Mouse (Mus musculus) induced T-regulatory cell, adult 2 months (primary cell): Measurements from ENCODE around the gene Pmm1.
A peak's percentile ranks its signal among the peaks of the same experiment; 100 is the strongest.
"Not testable (repeated sequence)": the region's sequence is repeated elsewhere in the genome, so short reads cannot be mapped to it uniquely, and the experiment has no call there.

Source experiments
- DNase-seq: peaks from one replicate; pipeline ENCODE4 v3.0.0-alpha.2; 2012; ENCODE audit warnings: low read depth

Pmm1 gene

DNA sequence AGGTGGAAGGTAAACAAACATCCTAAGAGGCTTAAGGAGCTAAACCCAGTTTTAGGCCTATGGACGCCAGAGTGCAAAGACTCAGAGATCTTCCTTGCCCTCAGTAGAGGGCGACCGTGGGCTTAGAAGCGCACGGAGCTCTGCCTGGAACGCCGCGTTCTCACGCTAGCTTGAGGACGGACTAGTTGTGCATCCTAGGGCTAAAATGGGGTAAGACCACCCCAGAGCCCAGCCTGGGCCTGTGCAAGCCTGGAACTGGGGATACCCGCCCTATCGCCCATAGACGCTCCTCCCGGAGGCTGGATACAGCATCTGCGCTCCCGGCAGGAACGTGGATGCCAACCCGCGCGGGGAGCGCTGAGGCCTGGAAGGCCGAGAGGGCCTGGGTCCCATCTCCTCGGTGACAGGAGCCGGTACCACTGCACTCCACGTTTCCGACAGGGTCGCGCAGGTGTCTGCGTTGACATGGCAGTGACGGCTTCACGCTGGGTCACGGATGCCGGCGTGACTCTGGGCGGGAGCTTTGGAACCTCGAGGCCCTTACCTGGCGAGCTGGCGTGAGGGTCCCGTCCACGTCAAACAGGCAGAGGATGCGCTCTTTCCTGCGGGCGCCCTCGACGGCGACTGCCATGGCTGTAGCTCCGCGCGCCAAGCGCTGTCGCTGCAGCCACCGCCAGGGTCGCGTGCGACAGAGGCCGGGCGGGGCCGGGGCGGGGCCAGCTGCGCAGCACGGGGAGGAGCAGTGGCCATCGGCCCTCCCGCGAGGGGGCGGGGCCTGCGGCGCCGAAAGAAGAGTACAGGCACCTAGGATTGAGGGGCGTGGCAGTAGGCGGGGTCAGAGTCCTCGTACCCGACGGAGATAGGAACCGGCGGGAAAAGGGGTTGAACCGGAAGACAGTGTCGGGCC is at the start of gene Pmm1:
Gene Pmm1, minus strand, starts transcription at position 760 of the 907 bp plus-strand sequence.
- DNase-seq, result peak; percentile 99

GRCm38 (mm10) chr15:82004257-82004656 is 43.5 kb upstream of the Pmm1 start:
- no peak for DNase-seq

DNA sequence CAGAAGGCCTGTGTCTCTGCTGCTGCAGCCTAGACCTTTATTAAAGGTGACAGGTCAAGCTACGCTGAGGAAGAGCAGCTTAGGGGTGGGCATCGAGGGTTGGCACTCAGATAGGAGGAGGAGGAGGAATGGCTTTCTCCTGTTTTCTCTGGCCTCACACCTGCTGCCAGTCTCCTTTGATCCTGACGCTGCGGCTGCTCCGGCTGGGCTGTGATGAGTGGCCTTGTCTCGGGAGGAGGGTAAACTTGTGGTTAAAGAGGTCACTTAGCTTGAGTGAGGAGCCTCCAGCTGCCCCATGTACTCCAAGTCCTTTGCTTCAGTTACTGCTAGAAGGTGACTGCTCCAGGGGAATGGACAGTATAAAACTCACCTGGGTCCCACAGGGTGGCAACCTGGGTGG is 33.3 kb upstream of the Pmm1 start:
- DNase-seq, result no peak

DNA sequence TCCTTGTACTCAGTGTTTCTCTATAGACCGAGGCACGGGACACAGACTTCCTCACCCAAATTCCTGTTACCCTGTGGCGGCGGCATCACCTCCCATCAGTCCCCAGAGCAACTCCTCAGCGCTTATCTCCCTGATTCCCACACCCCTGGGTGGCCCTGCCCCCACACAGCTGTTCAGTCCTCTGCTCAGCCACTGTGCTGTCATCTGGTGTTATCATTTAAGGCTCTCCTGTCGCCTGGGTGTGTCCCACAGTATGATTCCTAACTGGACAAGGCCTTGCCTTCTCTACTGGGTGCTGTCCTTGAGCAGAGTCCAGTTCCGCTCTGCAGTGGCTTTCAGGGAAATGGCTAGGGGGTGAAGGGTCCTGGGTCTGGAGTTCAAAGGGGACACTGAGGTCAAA is 29.8 kb upstream of the Pmm1 start:
- DNase-seq, result no peak

- peak; percentile 91 for DNase-seq
Measured at GRCm38 (mm10) chr15:81989371-81990062, 28.8 kb upstream of the Pmm1 start.

- no peak for DNase-seq
Measured at GRCm38 (mm10) chr15:81987646-81988045, 26.9 kb upstream of the Pmm1 start, which contains the start of gene Xrcc6. Xrcc6 (plus strand) TSS chr15:81987835.

GRCm38 (mm10) chr15:81985267-81986161 is 24.8 kb upstream of the Pmm1 start:
- no peak for DNase-seq

DNA sequence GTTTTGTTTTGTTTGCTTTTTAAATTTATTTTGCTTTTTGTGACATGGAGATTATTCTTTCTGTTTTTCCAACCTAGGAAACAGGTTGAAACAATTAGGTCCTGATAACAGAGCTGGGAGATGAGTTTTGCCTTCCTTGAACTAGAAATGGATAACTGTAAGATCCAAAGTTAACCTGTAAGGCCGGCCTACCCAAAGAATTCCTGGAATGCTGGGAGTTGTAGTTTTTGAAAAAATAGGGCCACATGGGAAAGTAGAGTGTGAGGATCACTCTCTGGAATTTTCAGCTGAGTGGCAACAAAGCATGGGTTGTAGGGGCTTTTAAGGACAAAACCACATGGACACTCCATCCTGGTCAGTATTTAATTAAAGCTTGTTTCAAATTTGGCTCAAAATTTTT is 21.4 kb upstream of the Pmm1 start:
- DNase-seq, result no peak

- DNase-seq, result no peak
Measured at GRCm38 (mm10) chr15:81980321-81980720, 19.6 kb upstream of the Pmm1 start, which contains the start of gene 1700029P11Rik. 1700029P11Rik (plus strand) TSS chr15:81980540.

GRCm38 (mm10) chr15:81975156-81975555 is 14.4 kb upstream of the Pmm1 start:
- DNase-seq, result not testable (repeated sequence)

GRCm38 (mm10) chr15:81970498-81970897 is 9.8 kb upstream of the Pmm1 start:
- not testable (repeated sequence) for DNase-seq

DNA sequence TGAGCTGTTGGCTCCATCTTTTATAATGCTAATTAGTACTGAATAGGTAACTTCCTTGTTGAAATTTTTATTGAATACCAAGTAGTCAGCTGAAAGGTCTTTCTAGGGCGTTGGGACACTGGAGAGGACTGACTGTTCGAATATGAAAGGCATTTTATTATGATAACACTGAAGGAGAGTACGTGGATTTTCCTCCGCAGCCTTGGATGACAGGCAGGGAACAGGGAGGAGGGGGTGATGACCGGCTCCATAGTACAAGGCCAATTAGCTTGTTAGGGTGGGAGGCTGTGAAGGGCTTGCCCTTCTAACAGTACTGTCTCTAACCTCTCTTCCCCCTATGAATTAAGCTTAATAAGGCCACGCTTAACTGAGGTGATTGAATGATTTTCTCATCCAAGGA is 8.9 kb upstream of the Pmm1 start:
- not testable (repeated sequence) for DNase-seq

DNA sequence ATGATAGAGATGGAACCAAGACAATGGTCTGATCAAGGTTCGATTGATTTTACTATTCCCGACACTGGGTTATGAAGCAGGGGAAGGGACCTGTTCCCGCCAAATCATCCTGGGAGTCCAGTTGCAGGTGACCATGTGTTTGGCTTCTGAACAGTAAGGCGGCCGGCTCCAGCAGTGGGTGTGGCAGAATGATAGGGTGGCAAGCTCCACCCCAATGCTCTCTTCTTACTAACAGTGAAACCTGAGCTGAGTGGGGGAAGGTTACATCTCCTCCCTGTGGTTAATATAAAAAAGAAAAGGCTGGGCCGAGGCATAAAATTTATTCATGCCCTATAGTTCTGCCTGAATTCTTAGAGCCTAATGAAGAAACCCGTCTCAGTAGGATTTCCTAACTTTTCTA is 8.4 kb upstream of the Pmm1 start:
- DNase-seq, result peak; percentile 70

DNA sequence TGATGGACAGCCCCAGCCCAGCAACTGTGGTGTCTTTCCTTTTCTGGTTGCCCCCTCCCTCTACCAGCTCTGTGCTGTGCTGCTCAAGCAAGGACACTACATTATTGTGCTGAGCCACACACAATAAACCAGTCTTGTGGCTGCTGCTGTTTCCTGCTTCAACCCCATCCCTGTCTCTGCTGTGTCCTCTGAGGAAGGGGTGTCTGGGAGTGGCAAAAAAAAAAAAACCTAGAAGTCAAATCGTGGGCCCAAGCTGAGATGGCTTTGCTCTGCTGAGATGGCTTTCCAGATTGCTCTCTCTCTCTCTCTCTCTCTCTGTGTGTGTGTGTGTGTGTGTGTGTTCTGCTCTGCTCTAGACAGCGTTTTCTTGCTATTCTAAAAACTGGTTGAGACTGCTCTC is 7.7 kb upstream of the Pmm1 start:
- DNase-seq, result peak; percentile 60

GRCm38 (mm10) chr15:81967821-81968220 is 7.1 kb upstream of the Pmm1 start:
- no peak for DNase-seq

GRCm38 (mm10) chr15:81966062-81966829 is 5.5 kb upstream of the Pmm1 start:
- DNase-seq, result peak; percentile 53

- no peak for DNase-seq
Measured at GRCm38 (mm10) chr15:81964980-81965545, 4.3 kb upstream of the Pmm1 start.

DNA sequence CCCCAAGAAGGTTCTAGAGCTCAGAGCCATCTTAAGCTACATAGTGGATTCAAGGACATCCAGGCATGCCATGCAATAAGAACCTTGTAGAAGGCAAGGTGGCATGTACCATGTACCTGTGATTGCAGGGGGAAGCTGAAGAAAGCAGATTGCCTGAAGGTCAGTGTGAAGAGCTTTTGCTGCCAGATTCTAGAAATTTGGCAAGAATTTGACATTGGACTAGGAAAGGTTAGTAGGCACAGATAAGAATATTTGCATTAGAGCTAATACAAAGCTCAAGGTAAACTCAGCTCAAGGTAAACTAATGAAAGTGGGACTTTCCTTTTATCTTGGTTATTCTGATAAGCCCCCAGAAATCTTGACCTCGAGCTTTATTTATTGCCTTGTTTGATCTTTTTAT is 3.5 kb upstream of the Pmm1 start:
- no peak for DNase-seq

GRCm38 (mm10) chr15:81961078-81961451 is 335 bp upstream of the Pmm1 start:
- DNase-seq, result no peak

- DNase-seq, result no peak
Measured at GRCm38 (mm10) chr15:81958906-81959305, 1.8 kb downstream of the Pmm1 start.

- no peak for DNase-seq
Measured at GRCm38 (mm10) chr15:81957598-81957997, 3.1 kb downstream of the Pmm1 start.
